Mouse (Mus musculus): Measurements from ENCODE around the gene Uncx. TPM values are rescaled to one million over a fixed set of nuclear protein-coding genes. Genes with fewer than 3 reads are reported as not detected.
"Not testable (repeated sequence)": the region's sequence is repeated elsewhere in the genome, so short reads cannot be mapped to it uniquely, and the experiment has no call there.

Uncx gene
- total RNA-seq, 2 experiments from 2014 or later: not detected

GRCm38 (mm10) chr5:139561363-139562001, 18.2 kb downstream of the Uncx start:
- DNase-seq: no peak

- DNase-seq: no peak
These were observed 21.4 kb downstream of the Uncx start for GRCm38 (mm10) chr5:139564663-139565062.

- no peak for DNase-seq
These were observed 22.2 kb downstream of the Uncx start for GRCm38 (mm10) chr5:139565462-139565861.

- no peak for DNase-seq
These were observed 23.5 kb downstream of the Uncx start for GRCm38 (mm10) chr5:139566640-139567399.

GRCm38 (mm10) chr5:139568079-139568478, 24.8 kb downstream of the Uncx start:
- DNase-seq: no peak

GRCm38 (mm10) chr5:139572526-139572925, 29.2 kb downstream of the Uncx start:
- DNase-seq: no peak

GRCm38 (mm10) chr5:139573606-139574311, 30.5 kb downstream of the Uncx start:
- no peak for DNase-seq

- no peak for DNase-seq
These were observed 31.8 kb downstream of the Uncx start for GRCm38 (mm10) chr5:139575054-139575453.

- DNase-seq: no peak
These were observed 37.0 kb downstream of the Uncx start for GRCm38 (mm10) chr5:139580171-139580743.

- DNase-seq: no peak
These were observed 38.1 kb downstream of the Uncx start for GRCm38 (mm10) chr5:139581308-139581868.

GRCm38 (mm10) chr5:139584971-139585747, 41.9 kb downstream of the Uncx start:
- peak; percentile 16 to 31 for DNase-seq

GRCm38 (mm10) chr5:139585748-139586060, 42.4 kb downstream of the Uncx start:
- DNase-seq: no peak

- DNase-seq: not testable (repeated sequence)
These were observed 44.2 kb downstream of the Uncx start for GRCm38 (mm10) chr5:139587459-139587858.

GRCm38 (mm10) chr5:139590682-139591360, 47.5 kb downstream of the Uncx start:
- DNase-seq: peak in 1 of 2 experiments; percentile 23

- DNase-seq: no peak
These were observed 48.7 kb downstream of the Uncx start for GRCm38 (mm10) chr5:139592011-139592410.

- DNase-seq: no peak
These were observed 49.6 kb downstream of the Uncx start for GRCm38 (mm10) chr5:139592850-139593249.

- no peak for DNase-seq
These were observed 50.5 kb downstream of the Uncx start for GRCm38 (mm10) chr5:139593746-139594145.

GRCm38 (mm10) chr5:139595001-139595400, 51.7 kb downstream of the Uncx start:
- DNase-seq: no peak

All from heart, adult 18-20 months (tissue).